Mouse (Mus musculus) CH12.LX (cell line): ENCODE measurements around the gene Cd300c. TPM values are rescaled to one million over a fixed set of nuclear protein-coding genes. Genes with fewer than 3 reads are reported as not detected.
A peak's percentile ranks its signal among the peaks of the same experiment; 100 is the strongest.

Source experiments
- DNase-seq: peaks from one replicate; pipeline ENCODE4 v3.0.0-alpha.2; 2013; ENCODE audit errors: extremely low read depth
- H3K27ac ChIP-seq: 2 replicates; pipeline ENCODE4 v1.5.1; 2012; ENCODE audit warnings: low read depth, mild to moderate bottlenecking, control low read depth, moderate library complexity; ENCODE audit not compliant: insufficient read depth
- H3K27me3 ChIP-seq: replicated peaks from 2 replicates; pipeline ENCODE3; 2012; ENCODE audit warnings: inconsistent platforms
- H3K36me3 ChIP-seq, 2 experiments: replicated peaks in 1 of 2; 2 replicates each; pipeline versions ENCODE3 to v1.6.1; 2012; ENCODE audit warnings: inconsistent platforms in 1 of 2, low read length in 1 of 2, mild to moderate bottlenecking in 1 of 2, mixed read lengths in 1 of 2, moderate library complexity in 1 of 2; ENCODE audit not compliant: control insufficient read depth in 1 of 2, insufficient read depth in 1 of 2
- H3K4me1 ChIP-seq, 2 experiments: 2 replicates each; pipeline ENCODE4 v1.6.1; 2012; ENCODE audit warnings: inconsistent platforms in 1 of 2, moderate library complexity in 1 of 2; ENCODE audit not compliant: insufficient read depth in 2 of 2, control insufficient read depth in 1 of 2
- H3K4me2 ChIP-seq: 2 replicates; pipeline ENCODE4 v1.6.1; 2012; ENCODE audit warnings: low read depth, mild to moderate bottlenecking, control low read depth; ENCODE audit not compliant: poor library complexity, insufficient read depth, severe bottlenecking
- H3K4me3 ChIP-seq, 3 experiments: fragments of 150-350 bp in 1 of 3; sonication (generic) in 1 of 3; replicated peaks in 1 of 3; 2 replicates each; pipeline versions ENCODE3 to v1.5.1; 2011 to 2012; ENCODE audit warnings: low read depth in 2 of 3, low read length in 2 of 3, mild to moderate bottlenecking in 2 of 3, moderate library complexity in 2 of 3, control low read depth in 1 of 3, improper control_type of control experiment in 1 of 3, inconsistent platforms in 1 of 3, mixed read lengths in 1 of 3; ENCODE audit not compliant: poor library complexity in 1 of 3
- H3K79me2 ChIP-seq: replicated peaks from 2 replicates; pipeline ENCODE4 v1.6.1; 2012; ENCODE audit warnings: mild to moderate bottlenecking, moderate library complexity; ENCODE audit not compliant: control insufficient read depth, poor library complexity, insufficient read depth, severe bottlenecking; ENCODE audit errors: extremely low read depth
- H3K9ac ChIP-seq: 2 replicates; pipeline ENCODE4 v1.6.1; 2012; ENCODE audit warnings: low read depth, mild to moderate bottlenecking, control low read depth, moderate library complexity; ENCODE audit not compliant: insufficient read depth
- H3K9me3 ChIP-seq: replicated peaks from 2 replicates; pipeline ENCODE3; 2012; ENCODE audit warnings: low read length, inconsistent platforms, mixed read lengths
- BHLHE40 ChIP-seq: IDR thresholded peaks from 2 replicates; pipeline ENCODE4 v1.6.1; 2011; ENCODE audit warnings: mild to moderate bottlenecking, low read depth, low read length, improper control_type of control experiment
- EP300 ChIP-seq: IDR thresholded peaks from 2 replicates; pipeline ENCODE4 v1.6.1; 2011; ENCODE audit warnings: low read length, improper control_type of control experiment
- GABPA ChIP-seq: IDR thresholded peaks from 2 replicates; pipeline ENCODE4 v1.6.1; 2012; ENCODE audit warnings: low read depth, low read length, improper control_type of control experiment, inconsistent platforms; ENCODE audit not compliant: insufficient replicate concordance
- JUND ChIP-seq: conservative IDR thresholded peaks from 2 replicates; pipeline ENCODE4 v1.6.1; 2011; ENCODE audit warnings: low read depth, low read length, improper control_type of control experiment
- KAT2A ChIP-seq: IDR thresholded peaks from 2 replicates; pipeline ENCODE4 v1.6.1; 2012; ENCODE audit warnings: low read length, improper control_type of control experiment, inconsistent platforms; ENCODE audit not compliant: insufficient replicate concordance
- MAFK ChIP-seq: IDR thresholded peaks from 2 replicates; pipeline ENCODE4 v1.6.1; 2011; ENCODE audit warnings: low read length, improper control_type of control experiment; ENCODE audit not compliant: insufficient replicate concordance
- MAX ChIP-seq: IDR thresholded peaks from 2 replicates; pipeline ENCODE4 v1.6.1; 2011; ENCODE audit warnings: low read length, improper control_type of control experiment
- MAZ ChIP-seq: IDR thresholded peaks from 2 replicates; pipeline ENCODE4 v1.6.1; 2012; ENCODE audit warnings: low read depth, mild to moderate bottlenecking, inconsistent platforms, low read length, improper control_type of control experiment, moderate library complexity
- MEF2A ChIP-seq: IDR thresholded peaks from 2 replicates; pipeline ENCODE4 v1.6.1; 2014; ENCODE audit warnings: low read depth, mild to moderate bottlenecking, inconsistent platforms, low read length, improper control_type of control experiment, borderline replicate concordance
- MYC ChIP-seq: IDR thresholded peaks from 2 replicates; pipeline ENCODE4 v1.6.1; 2011; ENCODE audit warnings: low read depth, mild to moderate bottlenecking, improper control_type of control experiment, low read length
- POLR2A ChIP-seq: IDR thresholded peaks from 2 replicates; pipeline ENCODE4 v1.6.1; 2011; ENCODE audit warnings: low read depth, mild to moderate bottlenecking, improper control_type of control experiment, low read length
- POLR2AphosphoS2 ChIP-seq: IDR thresholded peaks from 2 replicates; pipeline ENCODE4 v1.6.1; 2011; ENCODE audit warnings: low read depth, low read length, improper control_type of control experiment
- RAD21 ChIP-seq: IDR thresholded peaks from 2 replicates; pipeline ENCODE4 v1.6.1; 2011; ENCODE audit warnings: low read depth, mild to moderate bottlenecking, low read length, improper control_type of control experiment, moderate library complexity
- SMC3 ChIP-seq: IDR thresholded peaks from 2 replicates; pipeline ENCODE4 v1.6.1; 2011; ENCODE audit warnings: low read depth, low read length, improper control_type of control experiment
- TBP ChIP-seq: conservative IDR thresholded peaks from 2 replicates; pipeline ENCODE4 v1.6.1; 2011; ENCODE audit warnings: low read depth, low read length, improper control_type of control experiment
- TCF12 ChIP-seq: IDR thresholded peaks from 2 replicates; pipeline ENCODE4 v1.6.1; 2014; ENCODE audit warnings: low read depth, mild to moderate bottlenecking, inconsistent platforms, low read length, improper control_type of control experiment
- UBTF ChIP-seq: IDR thresholded peaks from 2 replicates; pipeline ENCODE4 v1.6.1; 2012; ENCODE audit warnings: low read depth, mild to moderate bottlenecking, inconsistent platforms, low read length, improper control_type of control experiment, moderate library complexity
- USF2 ChIP-seq: conservative IDR thresholded peaks from 2 replicates; pipeline ENCODE4 v1.6.1; 2011; ENCODE audit warnings: low read depth, low read length, improper control_type of control experiment
- ZC3H11A ChIP-seq: IDR thresholded peaks from 2 replicates; pipeline ENCODE4 v1.6.1; 2012; ENCODE audit warnings: low read depth, mild to moderate bottlenecking, inconsistent platforms, low read length, improper control_type of control experiment
- ZMIZ1 ChIP-seq: IDR thresholded peaks from 2 replicates; pipeline ENCODE4 v1.6.1; 2012; ENCODE audit warnings: low read depth, mild to moderate bottlenecking, inconsistent platforms, low read length, improper control_type of control experiment
- ZNF384 ChIP-seq: IDR thresholded peaks from 2 replicates; pipeline ENCODE4 v1.6.1; 2012; ENCODE audit warnings: low read depth, low read length, improper control_type of control experiment, inconsistent platforms
- dilution Hi-C: fragments of 300-500 bp; cut with MboI; formaldehyde crosslinking; loops from 2 replicates; pipeline ENCODE4 v1.14.3; 2020; ENCODE audit warnings: low sequenced_read_pairs; ENCODE audit not compliant: extremely low pct_unique_long_range_greater_than_20kb, extremely low pct_ligation_motif_present
- in situ Hi-C: fragments of 300-500 bp; cut with MboI; formaldehyde crosslinking; loops from 3 replicates; pipeline ENCODE4 v1.14.3; 2019; ENCODE audit warnings: low sequenced_read_pairs, low pct_ligation_motif_present, low pct_unique_long_range_greater_than_20kb, mixed read lengths
- polyA plus RNA-seq: library from polyadenylated mRNA; unstranded; fragments of >175 nt; gene quantifications from 2 replicates; pipeline ENCODE4 v1.2.1, GENCODE M21; 2012; ENCODE audit warnings: low read depth; ENCODE audit not compliant: insufficient read length
- total RNA-seq, 2 experiments: library from RNA; depleted of rRNA; stranded (reverse); fragments of 300-350 nt in 1 of 2; fragments of >200 nt in 1 of 2; gene quantifications; 2 replicates each; pipeline ENCODE4 v1.2.3; 2012 to 2014

The Cd300c gene
- total and polyA plus RNA-seq, 3 experiments: not detected

GRCm38 (mm10) chr11:114923961-114924360, 45.0 kb downstream of the Cd300c start (continued):
- no peak for TF ChIP-seq MAZ
- TF ChIP-seq TCF12: no peak
- no peak for TF ChIP-seq ZMIZ1
- no peak for TF ChIP-seq BHLHE40
- no peak for TF ChIP-seq KAT2A
- no peak for TF ChIP-seq ZNF384
- TF ChIP-seq GABPA: no peak
- no peak for TF ChIP-seq TBP
- TF ChIP-seq SMC3: peak; percentile 76
- TF ChIP-seq USF2: no peak
- TF ChIP-seq RAD21: peak; percentile 44

GRCm38 (mm10) chr11:114922439-114922838, 46.5 kb downstream of the Cd300c start:
- Histone ChIP-seq H3K27ac (no peak overlapping the region), H3K27me3 (peaks cover 30% of the 10 kb centered on the region), H3K4me3 (no peak overlapping the region), H3K9ac (no peak overlapping the region), H3K4me1 (no peaks in the 10 kb centered on the region), H3K79me2 (no peaks in the 10 kb centered on the region), H3K9me3 (peaks cover 6% of the 10 kb centered on the region), H3K36me3 (no peaks in the 10 kb centered on the region), H3K4me2 (no peak overlapping the region)
- in situ Hi-C loops (no loop called here), dilution Hi-C loops (no loop called here)
- TF ChIP-seq POLR2AphosphoS2 (no peak), TCF12 (no peak)
- no peak for DNase-seq

DNA sequence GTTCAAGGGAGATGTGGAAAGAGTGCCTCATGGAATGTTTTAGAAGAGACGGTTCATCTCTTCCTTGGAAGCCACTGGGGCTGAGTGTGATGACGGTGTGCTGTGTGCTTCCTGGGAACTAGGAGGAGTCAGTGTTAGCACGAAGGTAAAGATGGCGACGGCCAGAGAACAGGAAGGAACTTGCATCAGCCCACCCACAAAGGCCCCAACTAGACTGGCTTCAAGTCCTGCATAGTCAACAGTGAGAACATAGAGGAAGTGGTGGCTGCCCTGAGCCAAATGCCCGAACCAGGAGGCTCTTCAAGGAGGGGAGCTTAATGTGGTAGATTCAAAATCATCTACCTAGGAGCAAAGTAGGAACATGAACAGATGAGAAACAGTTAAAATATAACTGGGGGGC, 51.8 kb downstream of the Cd300c start:
- H3K27me3 ChIP-seq: no peaks in the 10 kb centered on the region
- H3K36me3 ChIP-seq: no peaks in the 10 kb centered on the region
- H3K4me3 ChIP-seq: no peak overlapping the region
- H3K9me3 ChIP-seq: peaks cover 3% of the 10 kb centered on the region
- H3K4me2 ChIP-seq: no peak overlapping the region
- in situ Hi-C loops: no loop called here
- H3K4me1 ChIP-seq: peaks cover 4 to 21% of the 10 kb centered on the region in 2 experiments; a peak in 2 of 4 replicates
- no peak overlapping the region for H3K27ac ChIP-seq
- H3K79me2 ChIP-seq: no peaks in the 10 kb centered on the region
- DNase-seq: no peak
- dilution Hi-C loops: no loop called here
- TF ChIP-seq BHLHE40 (no peak), MYC (no peak), KAT2A (no peak), MEF2A (no peak), MAFK (no peak), JUND (no peak), TCF12 (no peak), SMC3 (no peak), MAX (no peak), ZC3H11A (no peak), POLR2A (no peak), TBP (no peak), GABPA (no peak), EP300 (no peak), UBTF (no peak)
- H3K9ac ChIP-seq: no peak overlapping the region
